12 mouse cellular contexts compared by ENCODE assay signal in the genomic region with DNA sequence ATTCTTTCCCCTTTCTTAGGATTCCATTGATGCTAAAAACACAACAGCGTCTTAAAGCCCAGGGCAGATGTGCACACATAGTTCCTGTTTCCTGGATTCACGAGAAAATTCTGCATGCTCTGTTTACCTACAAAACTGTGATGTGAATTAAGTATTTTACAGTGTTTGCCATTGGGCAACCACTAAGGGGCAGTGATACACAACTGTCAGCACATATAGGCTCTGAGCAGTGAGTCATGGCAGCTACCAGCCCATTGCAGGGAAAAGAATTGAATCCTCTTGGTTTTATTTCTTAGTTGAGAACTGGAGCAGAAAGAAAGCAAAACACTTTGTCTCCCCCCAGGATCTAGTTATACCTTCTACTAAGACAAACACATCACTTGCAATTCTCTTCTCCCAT.
DNase-seq lines count a peak whose midpoint lies in the region; ATAC-seq and TF ChIP-seq lines count a peak whose summit lies in the region.
"Had no signal": no experiment of that assay in that cellular context is flagged by ENCODE, and none has a peak within 500 bp of the region (broad histone marks: within the 10 kb centered on the region; RNA-seq: fewer than 3 reads in every experiment).

No protein-coding gene starts in this region.

- H3K36me3 ChIP-seq in hindbrain, embryonic 16.5 days (ENCODE audit: control insufficient read depth, insufficient read depth, low read length) = no peaks in the 10 kb centered on the region
- no peaks in the 10 kb centered on the region for H3K36me3 ChIP-seq in liver, embryonic 11.5 days (ENCODE audit: control insufficient read depth, insufficient read depth, low read length)
- H3K36me3 ChIP-seq: embryonic facial prominence, embryonic 12.5 days; limb, embryonic 10.5 days had no signal

- DNase-seq in layer of hippocampus, adult 2 months (ENCODE audit: low spot score in 2 of 2) = no peak
- DNase-seq in layer of hippocampus, adult 11-12 months (ENCODE audit: low spot score) = no peak
- DNase-seq in embryo, embryonic 10 days (ENCODE audit: low spot score) = peak; percentile 14
- peak; percentile 13 for DNase-seq in retina, adult 2 months (ENCODE audit: low read depth, low spot score)
- no peak for DNase-seq in kidney, postnatal 14 days
- no peak for DNase-seq in liver, embryonic 11.5 days (ENCODE audit: low spot score)
- no peak for DNase-seq in cerebellum, postnatal 36 days
- DNase-seq: thymus, adult 18-20 months had no signal

- H3K9me3 ChIP-seq in hindbrain, embryonic 16.5 days (ENCODE audit: control insufficient read depth, low read length) = no peaks in the 10 kb centered on the region
- no peaks in the 10 kb centered on the region; the same call in 1 of the 2 replicates for H3K9me3 ChIP-seq in liver, embryonic 11.5 days (ENCODE audit: control insufficient read depth, low read length)
- H3K9me3 ChIP-seq: embryonic facial prominence, embryonic 12.5 days; limb, embryonic 10.5 days had no signal

- H3K4me1 ChIP-seq in hindbrain, embryonic 16.5 days (ENCODE audit: control insufficient read depth, insufficient read depth, low read depth, low read length) = peaks cover 3% of the 10 kb centered on the region; the same call in 1 of the 2 replicates
- no peaks in the 10 kb centered on the region for H3K4me1 ChIP-seq in liver, embryonic 11.5 days (replicated peaks; ENCODE audit: control insufficient read depth, insufficient read depth, low read length)
- H3K4me1 ChIP-seq: embryonic facial prominence, embryonic 12.5 days; limb, embryonic 10.5 days had no signal

- H3K4me2 ChIP-seq in hindbrain, embryonic 16.5 days (ENCODE audit: low read length) = no peak overlapping the region
- H3K4me2 ChIP-seq in liver, embryonic 11.5 days = no peak overlapping the region
- H3K4me2 ChIP-seq: embryonic facial prominence, embryonic 12.5 days had no signal

- 50% methylated on average over 2 of the region's 2 CpGs for WGBS in hindbrain, embryonic 16.5 days
- 70% methylated on average over 2 of the region's 2 CpGs for WGBS in liver, embryonic 11.5 days

- TF ChIP-seq CTCF in layer of hippocampus, adult 2 months (conservative IDR thresholded peaks at IDR 0.05) = peak; percentile 58

- peak; percentile 64; the same call in 1 of the 2 replicates for ATAC-seq in hindbrain, embryonic 16.5 days
- no peak for ATAC-seq in liver, embryonic 11.5 days (replicated peaks; ENCODE audit: low FRiP score)
- ATAC-seq: lung, postnatal 0 days had no signal

- no peak overlapping the region for H3K27ac ChIP-seq in layer of hippocampus, adult 2 months
- no peak overlapping the region for H3K27ac ChIP-seq in hindbrain, embryonic 16.5 days (ENCODE audit: low read depth, low read length)
- H3K27ac ChIP-seq in liver, embryonic 11.5 days (ENCODE audit: low read depth, low read length) = no peak overlapping the region
- H3K27ac ChIP-seq: embryonic facial prominence, embryonic 12.5 days; limb, embryonic 10.5 days had no signal

- no peak overlapping the region for H3K4me3 ChIP-seq in layer of hippocampus, adult 2 months
- no peak overlapping the region for H3K4me3 ChIP-seq in hindbrain, embryonic 16.5 days (ENCODE audit: low read length)
- H3K4me3 ChIP-seq in liver, embryonic 11.5 days (ENCODE audit: low read depth, low read length) = no peak overlapping the region
- H3K4me3 ChIP-seq: embryonic facial prominence, embryonic 12.5 days; limb, embryonic 10.5 days had no signal

- H3K27me3 ChIP-seq in hindbrain, embryonic 16.5 days (replicated peaks; ENCODE audit: control insufficient read depth, insufficient read depth, low read length) = no peaks in the 10 kb centered on the region
- no peaks in the 10 kb centered on the region for H3K27me3 ChIP-seq in liver, embryonic 11.5 days (replicated peaks; ENCODE audit: control insufficient read depth, insufficient read depth, low read length)
- H3K27me3 ChIP-seq: embryonic facial prominence, embryonic 12.5 days had no signal

- no peak overlapping the region for H3K9ac ChIP-seq in hindbrain, embryonic 16.5 days (ENCODE audit: low read depth, low read length)
- no peak overlapping the region for H3K9ac ChIP-seq in liver, embryonic 11.5 days (ENCODE audit: low read depth, low read length)
- H3K9ac ChIP-seq: embryonic facial prominence, embryonic 12.5 days had no signal

Comparison
In these comparisons a context has a peak if more than half of its experiments do, and no peak if none do; other contexts are left out.
1. DNase-seq: peak in embryo, embryonic 10 days (single experiment) and retina, adult 2 months (single experiment); none in layer of hippocampus, adult 2 months (0 of 2), layer of hippocampus, adult 11-12 months (single experiment), kidney, postnatal 14 days (single experiment), liver, embryonic 11.5 days (single experiment) and cerebellum, postnatal 36 days (0 of 2).